Mouse (Mus musculus) kidney, postnatal 25 days (tissue): ENCODE results near the gene Prss27.
A peak's percentile ranks its signal among the peaks of the same experiment; 100 is the strongest.
"Not testable (repeated sequence)": the region's sequence is repeated elsewhere in the genome, so short reads cannot be mapped to it uniquely, and the experiment has no call there.

Source experiments
- DNase-seq, 2 experiments: peaks; one replicate each; pipeline ENCODE4 v3.0.0; 2021; ENCODE audit warnings: mixed read lengths in 2 of 2

Prss27 gene

GRCm38 (mm10) chr17:24035087-24035486 lies 2.9 kb upstream of the Prss27 start:
- no peak for DNase-seq

DNA sequence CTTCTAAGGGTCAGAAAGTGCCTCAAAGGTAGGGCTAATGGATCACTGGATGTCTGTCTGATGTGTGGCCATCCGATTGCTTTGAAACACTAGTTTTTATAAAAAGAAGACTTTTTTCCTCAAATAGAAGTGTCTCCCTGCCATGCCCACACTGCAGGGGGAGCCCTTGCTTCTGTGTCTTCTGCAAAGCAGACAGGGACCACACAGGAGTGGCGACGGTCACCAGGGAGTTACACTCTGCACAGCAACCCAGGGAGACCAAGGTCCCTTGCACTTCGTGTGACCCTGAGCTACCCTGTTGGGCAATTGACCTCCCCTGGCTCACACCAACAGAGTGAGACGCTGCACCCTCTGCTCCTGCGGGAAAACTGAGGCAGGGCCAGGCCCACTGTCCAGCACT lies 990 bp upstream of the Prss27 start:
- DNase-seq: no peak

GRCm38 (mm10) chr17:24037360-24037759 lies 584 bp upstream of the Prss27 start:
- no peak for DNase-seq

GRCm38 (mm10) chr17:24044482-24044881 lies 6.5 kb downstream of the Prss27 start:
- no peak for DNase-seq

GRCm38 (mm10) chr17:24045608-24046007 lies 7.7 kb downstream of the Prss27 start:
- no peak for DNase-seq

- DNase-seq: no peak
These were observed 8.1 kb downstream of the Prss27 start for GRCm38 (mm10) chr17:24046026-24046425.

- DNase-seq: no peak
These were observed 10.1 kb downstream of the Prss27 start for GRCm38 (mm10) chr17:24048053-24048452.

DNA sequence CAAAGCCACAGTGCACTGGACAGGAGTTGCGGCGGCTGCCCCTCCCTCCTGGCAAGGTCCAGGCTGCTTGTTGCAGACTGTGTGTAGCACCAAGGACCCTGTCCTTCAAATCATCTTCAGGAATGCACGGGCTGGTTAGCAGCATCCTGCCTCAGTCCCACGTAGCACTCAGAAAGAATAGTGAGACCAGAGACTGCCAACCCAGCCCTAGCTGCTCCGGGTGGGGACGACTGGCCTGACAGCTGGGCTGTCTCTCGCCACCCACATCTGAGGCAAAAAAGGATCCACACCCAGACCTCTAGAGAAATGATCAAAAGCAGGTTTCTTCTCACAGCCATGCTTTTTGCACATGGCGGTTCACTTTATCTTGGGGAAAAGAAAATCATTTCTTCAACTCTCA lies 11.1 kb downstream of the Prss27 start:
- no peak for DNase-seq

DNA sequence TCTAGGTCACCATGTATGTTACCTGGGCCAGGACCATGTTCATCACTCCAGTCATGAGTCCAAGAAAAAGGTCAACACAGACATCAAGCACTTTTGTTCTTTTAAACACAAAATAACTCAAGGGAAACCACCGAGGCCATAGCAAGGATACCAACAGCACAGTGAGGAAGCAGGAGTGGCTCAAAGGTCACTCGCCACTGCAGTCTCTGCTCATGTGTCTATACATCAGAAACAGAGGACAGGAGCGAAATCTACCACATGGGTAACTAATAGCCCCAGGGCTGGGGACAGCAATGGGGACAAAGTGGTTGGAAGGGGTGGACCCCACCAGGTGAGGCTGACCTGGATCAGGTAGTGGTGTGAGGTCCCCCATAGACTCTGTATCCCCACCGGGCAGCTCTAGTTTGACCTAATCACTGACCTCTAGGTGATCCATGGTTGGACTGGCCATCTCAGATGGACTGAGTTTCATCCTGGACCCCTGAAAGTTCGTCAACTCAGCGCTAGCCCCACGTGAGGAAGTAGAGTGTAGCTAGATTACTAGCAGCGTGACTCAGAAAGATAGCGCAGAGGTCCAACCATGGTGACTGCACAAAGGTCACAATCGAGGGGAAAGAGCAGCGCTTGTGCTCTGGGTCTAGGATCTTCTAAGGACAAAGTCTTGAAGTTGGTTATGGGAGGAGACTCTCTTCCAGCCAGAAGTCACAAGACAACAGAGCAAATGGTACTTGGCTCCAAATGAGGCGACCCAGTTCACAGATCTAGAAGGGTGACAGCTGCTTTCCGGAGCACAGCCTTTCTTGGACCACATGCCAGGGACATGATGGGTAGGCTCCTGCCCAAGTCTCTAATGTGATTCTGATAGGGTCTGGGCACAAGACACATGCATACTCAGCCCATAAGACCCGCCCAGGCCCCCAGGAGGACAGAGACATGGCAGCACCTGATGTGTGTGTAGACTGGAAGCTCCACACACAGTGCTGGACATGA lies 19.0 kb downstream of the Prss27 start:
- DNase-seq: no peak

DNA sequence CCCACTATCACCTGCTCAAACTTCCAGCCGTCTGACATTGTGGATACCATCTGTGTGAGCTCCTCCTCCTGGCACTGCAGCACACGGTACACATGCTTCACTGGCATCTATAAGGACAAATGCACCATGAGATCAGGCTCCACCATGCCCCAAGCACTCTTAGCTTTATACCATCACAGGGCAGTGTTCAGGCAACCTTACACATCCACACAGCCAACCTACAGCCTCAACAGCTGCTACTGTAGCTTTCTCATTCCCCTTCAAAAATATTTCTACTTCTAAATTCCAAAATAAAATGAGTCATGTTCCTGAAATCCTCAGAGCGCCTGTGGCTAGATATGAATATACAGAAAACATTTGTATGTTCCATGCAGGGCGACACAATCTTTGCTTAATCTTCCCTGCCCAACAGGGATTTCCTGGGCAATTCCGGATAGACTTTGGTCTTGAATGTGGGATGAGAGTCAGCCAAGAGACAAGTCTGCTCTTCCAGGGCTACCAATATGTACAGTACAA lies 19.8 kb downstream of the Prss27 start:
- no peak for DNase-seq

GRCm38 (mm10) chr17:24062459-24063155 lies 24.7 kb downstream of the Prss27 start:
- no peak for DNase-seq

DNA sequence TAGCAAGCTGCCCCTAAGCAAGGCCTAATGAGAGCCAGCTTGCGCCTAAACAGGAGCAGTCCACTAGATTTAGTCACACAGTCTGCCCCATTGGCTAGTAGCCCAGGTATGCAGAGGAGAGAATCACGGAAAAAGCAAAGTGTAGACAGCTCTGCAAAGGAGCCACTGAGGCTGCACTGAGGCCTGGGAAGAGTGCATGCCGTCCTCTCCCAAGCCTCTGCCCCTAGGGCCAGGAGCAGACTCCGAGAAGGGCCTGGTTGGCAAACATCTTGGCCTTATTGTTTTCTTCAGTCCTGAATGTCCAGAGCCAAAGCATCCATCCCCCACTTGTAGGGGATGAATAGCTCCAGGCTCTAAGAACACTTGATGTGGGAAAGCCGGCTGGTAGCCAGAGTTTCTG lies 30.3 kb downstream of the Prss27 start:
- DNase-seq: no peak

DNA sequence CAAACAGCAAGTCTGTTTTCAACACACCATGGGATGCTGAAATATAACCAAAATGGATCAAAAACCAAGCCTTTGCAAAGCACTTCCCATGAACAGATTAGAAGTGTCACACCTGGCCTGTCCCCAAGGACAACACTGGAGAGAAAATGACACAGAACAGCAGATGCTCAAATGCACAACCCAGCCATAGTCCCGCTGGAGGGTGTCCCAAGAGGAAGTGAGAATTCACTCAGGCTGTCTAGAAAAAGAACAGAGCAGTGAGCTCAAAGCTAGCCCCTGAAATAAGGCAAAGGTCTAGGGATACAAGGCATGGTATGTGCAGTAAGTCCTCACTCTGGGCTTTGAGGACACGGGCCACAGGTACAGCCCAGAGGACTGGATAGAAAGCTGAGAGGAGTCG lies 31.6 kb downstream of the Prss27 start:
- no peak for DNase-seq

DNA sequence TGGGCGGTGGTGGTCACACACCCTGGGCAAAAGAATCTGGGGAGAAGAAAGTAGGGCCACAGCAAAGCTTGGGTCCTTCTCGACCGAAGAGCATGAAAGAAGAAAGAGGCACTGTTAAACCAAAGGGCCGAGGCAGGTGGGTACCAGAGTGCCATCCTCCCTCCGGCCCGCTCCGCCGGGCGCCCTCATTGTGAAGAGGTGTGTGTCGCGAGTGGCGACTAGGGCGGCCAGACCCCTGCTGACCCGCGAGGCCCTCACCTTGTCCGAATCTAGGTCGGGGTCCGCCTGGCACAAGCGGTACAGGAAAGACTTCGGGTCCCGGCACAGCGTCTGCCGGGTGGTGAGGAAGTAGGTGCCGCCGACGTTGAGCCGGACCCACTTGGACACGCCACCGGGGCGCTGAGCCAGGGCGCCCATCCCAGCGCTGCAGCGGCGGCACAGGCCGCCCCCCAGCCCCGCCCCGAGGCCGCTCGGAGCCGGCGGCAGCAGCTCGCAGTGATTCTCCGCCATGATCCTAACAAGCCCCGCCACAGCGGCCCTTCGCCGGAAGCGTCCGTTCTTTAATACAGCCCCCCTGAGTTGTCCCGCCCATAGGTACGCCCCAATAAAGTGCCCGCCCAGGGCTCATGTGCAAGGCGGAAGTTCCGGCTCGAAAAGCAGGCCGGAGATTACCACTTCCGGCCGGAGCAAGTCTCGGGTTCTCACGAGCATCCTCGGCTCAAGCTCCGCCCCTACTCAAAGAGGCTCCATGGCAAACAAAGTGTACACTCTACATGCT lies 35.2 kb downstream of the Prss27 start, which contains the start of gene Kctd5:
Gene Kctd5 (minus strand): TSS at position 567 of the 778 bp plus-strand sequence.
- peak; percentile 94 to 96 for DNase-seq

DNA sequence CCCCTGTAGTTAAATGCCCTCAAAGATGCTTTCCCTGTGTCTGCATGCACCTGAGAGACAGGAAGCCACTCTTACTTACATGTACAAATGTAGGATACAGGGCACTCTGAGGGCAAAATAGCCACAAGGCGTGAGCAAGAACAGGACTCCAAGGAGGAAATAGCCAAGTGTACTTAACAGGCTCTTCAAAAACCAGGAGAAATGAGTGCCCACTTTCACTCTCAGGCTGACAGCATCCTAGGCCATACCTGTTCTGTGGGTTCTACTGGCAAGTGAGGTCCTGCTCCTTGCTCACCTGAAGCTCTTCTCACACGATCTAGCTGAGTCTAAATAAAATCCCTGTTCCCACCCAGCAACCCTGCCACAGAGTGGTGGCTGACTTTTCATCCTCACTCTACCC lies 39.2 kb downstream of the Prss27 start:
- DNase-seq: no peak

- no peak for DNase-seq
These were observed 46.6 kb downstream of the Prss27 start for GRCm38 (mm10) chr17:24084593-24084992.

DNA sequence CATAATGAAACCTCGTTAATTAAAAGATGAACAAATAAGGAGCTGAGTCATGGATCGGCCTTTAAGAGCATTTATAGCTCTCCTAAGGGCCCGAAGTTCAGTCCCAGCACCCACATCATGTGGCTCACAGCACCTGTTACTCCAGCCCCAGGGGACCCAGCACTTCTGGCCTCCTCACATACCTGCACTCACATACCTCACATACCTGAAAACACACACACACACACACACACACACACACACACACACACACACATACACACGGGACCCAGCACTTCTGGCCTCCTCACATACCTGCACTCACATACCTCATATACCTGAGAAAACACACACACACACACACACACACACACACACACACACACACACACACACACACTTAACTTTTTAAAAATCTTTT lies 48.5 kb downstream of the Prss27 start:
- not testable (repeated sequence) for DNase-seq

DNA sequence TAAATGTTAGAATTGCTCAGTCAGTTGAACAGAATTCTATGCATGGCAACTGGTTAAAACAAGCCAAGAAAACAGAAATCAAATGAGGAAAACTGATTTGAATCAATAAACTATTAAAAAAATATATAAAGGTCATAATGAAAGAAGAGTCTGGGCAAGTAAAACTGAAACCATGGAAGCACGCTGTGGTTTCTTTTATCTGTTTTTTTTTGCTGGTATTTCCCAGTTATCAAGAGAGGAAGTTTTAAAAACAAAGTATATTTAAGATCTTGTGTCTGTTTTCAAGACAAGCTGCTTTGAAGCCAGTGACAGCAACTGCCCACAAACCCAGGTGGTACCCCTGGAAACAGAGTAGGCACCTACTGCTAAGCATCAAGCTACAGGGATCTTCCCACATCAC lies 52.6 kb downstream of the Prss27 start:
- no peak for DNase-seq
